Mouse (Mus musculus) stomach, postnatal 0 days (tissue): ENCODE results near the gene Fam173a.

ENCODE experiments used
- CTCF ChIP-seq: IDR thresholded peaks from 2 replicates; pipeline ENCODE4 v1.5.1; 2016; ENCODE audit warnings: antibody characterized with exemption, low read depth, mild to moderate bottlenecking, moderate library complexity
- EP300 ChIP-seq: optimal IDR thresholded peaks from 2 replicates; pipeline ENCODE3; 2016; ENCODE audit warnings: antibody characterized with exemption

DNA sequence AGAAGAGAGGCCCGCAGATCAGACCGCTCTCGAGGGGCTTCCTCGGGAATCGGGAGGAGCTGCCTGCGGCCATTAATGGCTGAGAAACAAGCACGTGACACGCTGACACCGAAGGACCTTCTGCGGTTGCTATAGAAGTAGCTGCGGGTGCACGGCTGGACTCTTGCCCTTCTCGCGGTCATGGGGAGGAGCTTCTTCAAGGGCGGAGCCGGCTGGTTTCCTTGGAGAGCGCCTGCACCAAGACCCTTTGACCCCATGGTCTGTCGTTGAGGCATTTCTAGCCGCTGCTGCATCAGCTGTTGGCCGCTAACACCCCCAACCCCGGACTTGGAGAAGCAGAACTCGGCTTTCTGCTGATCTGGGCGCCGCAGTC lies 40.6 kb upstream of the Fam173a start, which contains the start of gene Stub1:
- no peak for TF ChIP-seq CTCF
- no peak for TF ChIP-seq EP300
